Mouse (Mus musculus) limb, embryonic 11.5 days (tissue): ENCODE data around the gene Lrba. TPM values are rescaled to one million over a fixed set of nuclear protein-coding genes. Genes with fewer than 3 reads are reported as not detected.
A peak's percentile ranks its signal among the peaks of the same experiment; 100 is the strongest.

Experiments
- ATAC-seq: fragments of 200-750 bp; cut with Nextera tagmentation; 2 replicates; pipeline ENCODE4 v1.8.0; 2017; ENCODE audit warnings: low read depth; ENCODE audit not compliant: insufficient number of reproducible peaks, low FRiP score, low TSS enrichment
- DNase-seq: peaks from one replicate; pipeline ENCODE4 v3.0.0-alpha.2; 2015; ENCODE audit warnings: low spot score
- H3K27ac ChIP-seq: fragments of 300-500 bp; sonication (generic); replicated peaks from 2 replicates; pipeline ENCODE4 v1.5.1; 2014; ENCODE audit warnings: low read depth, mild to moderate bottlenecking, low read length
- H3K27me3 ChIP-seq: fragments of 300-500 bp; sonication (generic); 2 replicates; pipeline ENCODE4 v1.6.1; 2014; ENCODE audit warnings: mild to moderate bottlenecking, low read length, mixed read lengths; ENCODE audit not compliant: control insufficient read depth, insufficient read depth
- H3K36me3 ChIP-seq: fragments of 300-500 bp; sonication (generic); 2 replicates; pipeline ENCODE4 v1.6.1; 2014; ENCODE audit warnings: mild to moderate bottlenecking, low read length, moderate library complexity, mixed read lengths; ENCODE audit not compliant: control insufficient read depth, insufficient read depth
- H3K4me1 ChIP-seq: fragments of 300-500 bp; sonication (generic); 2 replicates; pipeline ENCODE4 v1.6.1; 2014; ENCODE audit warnings: low read length, mixed read lengths; ENCODE audit not compliant: control insufficient read depth, insufficient read depth
- H3K4me2 ChIP-seq: fragments of 300-500 bp; sonication (generic); 2 replicates; pipeline ENCODE4 v1.6.1; 2014; ENCODE audit warnings: low read depth, mild to moderate bottlenecking, moderate library complexity; ENCODE audit not compliant: severe bottlenecking
- H3K4me3 ChIP-seq: fragments of 300-500 bp; sonication (generic); 2 replicates; pipeline ENCODE4 v1.5.1; 2014; ENCODE audit warnings: low read depth, low read length
- H3K9ac ChIP-seq: fragments of 300-500 bp; sonication (generic); 2 replicates; pipeline ENCODE4 v1.6.1; 2014; ENCODE audit warnings: mild to moderate bottlenecking, low read length
- H3K9me3 ChIP-seq: fragments of 300-500 bp; sonication (generic); 2 replicates; pipeline ENCODE4 v1.6.1; 2016; ENCODE audit warnings: low read length; ENCODE audit not compliant: control insufficient read depth
- WGBS: fragments of 180-500 bp; shearing (Covaris S2); extraction: QIAGEN DNeasy Blood & Tissue Kit; methylation state at CpG from one replicate; pipeline ENCODE4 v1.1.7; 2014; 5-methylcytosine and 5-hydroxymethylcytosine counted together
- polyA plus RNA-seq: library from polyadenylated mRNA; unstranded; fragments of >200 nt; fragmentation: Nextera tagmentation; extraction: Ambion mirVana; gene quantifications from 2 replicates; pipeline ENCODE4 v1.2.1, GENCODE M21; 2014

Lrba gene
- polyA plus RNA-seq, 1 experiment from 2014 or later: 11.9 TPM

- no peaks in the 10 kb centered on the region for H3K9me3 ChIP-seq
- WGBS: 60% methylated on average over 9 of the region's 9 CpGs
- H3K9ac ChIP-seq: no peak overlapping the region
- ATAC-seq (no peak), DNase-seq (no peak)
- H3K4me1 ChIP-seq: peaks cover 13% of the 10 kb centered on the region; the same call in 1 of the 2 replicates
- no peaks in the 10 kb centered on the region for H3K36me3 ChIP-seq
- no peak overlapping the region for H3K4me3 ChIP-seq
- H3K4me2 ChIP-seq: no peak overlapping the region
- H3K27ac ChIP-seq: no peak overlapping the region
- H3K27me3 ChIP-seq: no peaks in the 10 kb centered on the region
Observed at GRCm38 (mm10) chr3:86725113-86725512, 500.6 kb downstream of the Lrba start.

- no peak overlapping the region for H3K4me3 ChIP-seq
- no peaks in the 10 kb centered on the region for H3K4me1 ChIP-seq
- H3K9ac ChIP-seq: no peak overlapping the region
- no peak overlapping the region for H3K4me2 ChIP-seq
- no peak overlapping the region for H3K27ac ChIP-seq
- no peaks in the 10 kb centered on the region for H3K9me3 ChIP-seq
- H3K36me3 ChIP-seq: no peaks in the 10 kb centered on the region
- ATAC-seq: no peak
- WGBS: 68% methylated on average over 3 of the region's 3 CpGs
- no peaks in the 10 kb centered on the region for H3K27me3 ChIP-seq
- DNase-seq: no peak
Observed at GRCm38 (mm10) chr3:86738831-86739230, 514.4 kb downstream of the Lrba start.

- Histone ChIP-seq H3K4me3 (no peak overlapping the region), H3K27ac (no peak overlapping the region), H3K27me3 (no peaks in the 10 kb centered on the region), H3K4me1 (no peaks in the 10 kb centered on the region), H3K9me3 (no peaks in the 10 kb centered on the region), H3K9ac (no peak overlapping the region), H3K4me2 (no peak overlapping the region), H3K36me3 (no peaks in the 10 kb centered on the region)
- ATAC-seq: no peak
- DNase-seq: no peak
- WGBS: 41% methylated on average over 4 of the region's 4 CpGs
Observed at GRCm38 (mm10) chr3:86739745-86740144, 515.3 kb downstream of the Lrba start.

- Histone ChIP-seq H3K27ac (no peak overlapping the region), H3K4me2 (no peak overlapping the region), H3K27me3 (no peaks in the 10 kb centered on the region), H3K9me3 (no peaks in the 10 kb centered on the region), H3K4me1 (peaks cover 7% of the 10 kb centered on the region; the same call in 1 of the 2 replicates), H3K36me3 (no peaks in the 10 kb centered on the region), H3K4me3 (no peak overlapping the region), H3K9ac (no peak overlapping the region)
- DNase-seq: no peak
- WGBS: 50% methylated on average over 4 of the region's 4 CpGs
- ATAC-seq: no peak
Observed at GRCm38 (mm10) chr3:86745348-86745747, 520.9 kb downstream of the Lrba start.

- H3K9ac ChIP-seq: no peak overlapping the region
- no peak overlapping the region; the same call in 1 of the 2 replicates for H3K27ac ChIP-seq
- H3K36me3 ChIP-seq: no peaks in the 10 kb centered on the region
- no peak overlapping the region for H3K4me2 ChIP-seq
- H3K4me3 ChIP-seq: no peak overlapping the region
- no peaks in the 10 kb centered on the region for H3K27me3 ChIP-seq
- ATAC-seq (no peak), DNase-seq (no peak)
- peaks cover 12% of the 10 kb centered on the region; the same call in 1 of the 2 replicates for H3K4me1 ChIP-seq
- 66% methylated on average over 10 of the region's 10 CpGs for WGBS
- no peaks in the 10 kb centered on the region for H3K9me3 ChIP-seq
Observed at GRCm38 (mm10) chr3:86745769-86746512, 521.5 kb downstream of the Lrba start.

- Histone ChIP-seq H3K27ac (no peak overlapping the region), H3K36me3 (no peaks in the 10 kb centered on the region), H3K27me3 (no peaks in the 10 kb centered on the region), H3K9me3 (no peaks in the 10 kb centered on the region), H3K9ac (no peak overlapping the region), H3K4me3 (no peak overlapping the region), H3K4me2 (no peak overlapping the region), H3K4me1 (peaks cover 23% of the 10 kb centered on the region)
- ATAC-seq: no peak
- no peak for DNase-seq
- WGBS: 47% methylated on average over 7 of the region's 7 CpGs
Observed at GRCm38 (mm10) chr3:86750652-86751051, 526.2 kb downstream of the Lrba start.

DNA sequence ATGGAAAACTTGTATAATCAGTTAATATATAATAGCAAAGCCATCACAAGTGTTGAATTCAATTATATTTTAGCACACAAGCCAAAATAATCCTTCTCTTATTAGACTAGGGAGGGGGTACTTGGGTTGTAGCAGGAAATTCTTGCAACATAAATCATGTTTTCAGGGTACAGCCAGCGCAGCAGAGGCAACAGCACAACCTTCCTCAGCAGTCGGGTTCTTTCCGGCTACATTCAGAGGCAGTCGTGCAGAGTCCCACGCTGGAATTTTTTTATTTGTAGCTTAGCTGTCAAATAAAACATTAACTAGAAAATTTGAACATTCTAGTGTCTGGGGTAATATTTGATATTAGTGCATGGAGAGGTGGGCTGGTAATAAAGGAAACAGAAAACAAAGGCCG, 529.7 kb downstream of the Lrba start:
- Histone ChIP-seq H3K9ac (no peak overlapping the region), H3K4me1 (peaks cover 19% of the 10 kb centered on the region), H3K4me3 (no peak overlapping the region), H3K27ac (peak overlapping the region; percentile 66; the same call in 1 of the 2 replicates), H3K4me2 (no peak overlapping the region), H3K36me3 (no peaks in the 10 kb centered on the region), H3K9me3 (no peaks in the 10 kb centered on the region), H3K27me3 (no peaks in the 10 kb centered on the region)
- ATAC-seq (peak; percentile 68; the same call in 1 of the 2 replicates), DNase-seq (no peak)
- 33% methylated on average over 6 of the region's 6 CpGs for WGBS

- no peak overlapping the region for H3K9ac ChIP-seq
- H3K36me3 ChIP-seq: no peaks in the 10 kb centered on the region
- H3K4me3 ChIP-seq: no peak overlapping the region
- no peaks in the 10 kb centered on the region for H3K9me3 ChIP-seq
- 68% methylated on average over 14 of the region's 14 CpGs for WGBS
- H3K27me3 ChIP-seq: no peaks in the 10 kb centered on the region
- H3K4me1 ChIP-seq: peaks cover 21% of the 10 kb centered on the region
- no peak for DNase-seq
- H3K27ac ChIP-seq: peak overlapping the region; percentile 66
- H3K4me2 ChIP-seq: no peak overlapping the region
- no peak for ATAC-seq
Observed at GRCm38 (mm10) chr3:86754595-86755557, 530.4 kb downstream of the Lrba start.
